Mouse (Mus musculus) testis, postnatal 10 days (tissue): ENCODE data around the gene Taar7e.
"Not testable (repeated sequence)": the region's sequence is repeated elsewhere in the genome, so short reads cannot be mapped to it uniquely, and the experiment has no call there.

Source experiments
- DNase-seq: peaks from one replicate; pipeline ENCODE4 v3.0.0; 2021; ENCODE audit warnings: low spot score

The Taar7e gene

GRCm38 (mm10) chr10:24037314-24037713 is at the start of gene Taar7e:
TSS of gene Taar7e (plus strand) at chr10:24037614.
- no peak for DNase-seq

- DNase-seq: no peak
Observed at GRCm38 (mm10) chr10:23993381-23993780, 44.0 kb upstream of the Taar7e start, which contains the start of gene Taar7a. TSS of gene Taar7a (minus strand) at chr10:23993481.

- no peak for DNase-seq
Observed at GRCm38 (mm10) chr10:23999639-24000038, 37.8 kb upstream of the Taar7e start, which contains the start of gene Taar7b. TSS of gene Taar7b (plus strand) at chr10:23999939.

GRCm38 (mm10) chr10:24006442-24006841 is 31.0 kb upstream of the Taar7e start:
- DNase-seq: no peak

GRCm38 (mm10) chr10:24007034-24007433 is 30.4 kb upstream of the Taar7e start:
- DNase-seq: no peak

GRCm38 (mm10) chr10:24008143-24008542 is 29.3 kb upstream of the Taar7e start:
- no peak for DNase-seq

- DNase-seq: no peak
Observed at GRCm38 (mm10) chr10:24026922-24027321, 10.5 kb upstream of the Taar7e start, which contains the start of gene Taar7d. TSS of gene Taar7d (plus strand) at chr10:24027222.

GRCm38 (mm10) chr10:24031347-24031746 is 6.1 kb upstream of the Taar7e start:
- no peak for DNase-seq

GRCm38 (mm10) chr10:24040120-24040869 is 2.9 kb downstream of the Taar7e start:
- no peak for DNase-seq

- DNase-seq: no peak
Observed at GRCm38 (mm10) chr10:24049210-24049609, 11.8 kb downstream of the Taar7e start, which contains the start of gene Taar7f. TSS of gene Taar7f (plus strand) at chr10:24049510.

GRCm38 (mm10) chr10:24052039-24052438 is 14.6 kb downstream of the Taar7e start:
- no peak for DNase-seq

- DNase-seq: no peak
Observed at GRCm38 (mm10) chr10:24058986-24059385, 21.6 kb downstream of the Taar7e start.

- not testable (repeated sequence) for DNase-seq
Observed at GRCm38 (mm10) chr10:24074751-24075150, 37.3 kb downstream of the Taar7e start.

- DNase-seq: not testable (repeated sequence)
Observed at GRCm38 (mm10) chr10:24076200-24076599, 38.8 kb downstream of the Taar7e start, which contains the start of gene Taar8a. TSS of gene Taar8a (plus strand) at chr10:24076500.

- peak; percentile 53 for DNase-seq
Observed at GRCm38 (mm10) chr10:24080166-24080565, 42.8 kb downstream of the Taar7e start.

GRCm38 (mm10) chr10:24085936-24086335 is 48.5 kb downstream of the Taar7e start:
- DNase-seq: no peak

- no peak for DNase-seq
Observed at GRCm38 (mm10) chr10:24086555-24086954, 49.1 kb downstream of the Taar7e start.

GRCm38 (mm10) chr10:24087168-24087567 is 49.8 kb downstream of the Taar7e start:
- DNase-seq: no peak
